Mouse (Mus musculus): ENCODE data around the gene Selenom.

DNA sequence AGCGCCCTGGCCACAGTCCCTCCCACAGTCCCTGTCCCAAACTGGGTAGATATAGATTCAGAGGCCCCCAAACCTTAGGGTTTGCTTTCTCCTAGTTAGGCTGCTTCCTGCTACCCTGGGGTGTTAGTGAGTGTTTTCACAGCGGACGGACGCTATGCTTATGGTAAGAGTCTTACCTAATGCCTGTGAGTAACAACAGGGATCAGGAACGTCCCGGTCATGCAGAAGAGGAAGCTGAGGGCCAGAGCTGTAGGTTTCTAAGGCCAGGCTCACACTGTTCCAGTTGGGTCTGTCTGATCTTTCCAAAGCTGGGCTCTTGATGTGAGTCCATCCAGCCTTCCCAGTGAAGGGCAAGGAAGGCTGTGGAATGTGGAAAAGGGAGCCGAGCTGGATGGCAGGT lies 28.1 kb upstream of the Selenom start:
- no peak for TF ChIP-seq CTCF (IDR thresholded peaks at IDR 0.05; ENCODE audit: borderline replicate concordance, control insufficient read depth, extremely low read depth, insufficient read depth, low read length, poor library complexity)
- no peak for TF ChIP-seq POLR2A (IDR thresholded peaks at IDR 0.05; ENCODE audit: control insufficient read depth, extremely low read depth, insufficient read depth, low read length, poor library complexity)
